Comparison of ENCODE assay signal across 8 mouse cellular contexts in genomic region chr12:51690893-51691844, GRCm38 (mm10). TPM values are rescaled to one million over a fixed set of nuclear protein-coding genes. Genes with fewer than 3 reads are reported as not detected.
DNase-seq lines count a peak whose midpoint lies in the region; ATAC-seq lines count a peak whose summit lies in the region.

Ap4s1 (plus strand) TSS chr12:51691033.

- H3K9ac ChIP-seq in heart, embryonic 11.5 days (ENCODE audit: low read depth, low read length): peak within 1 kb of the TSS; percentile 100
- H3K9ac ChIP-seq in kidney, embryonic 16.5 days (replicated peaks; ENCODE audit: low read length): peak within 1 kb of the TSS; percentile 100
- H3K9ac ChIP-seq in liver, embryonic 12.5 days: peak within 1 kb of the TSS; percentile 100

- H3K4me2 ChIP-seq in heart, embryonic 11.5 days: peak within 1 kb of the TSS; percentile 62
- peak within 1 kb of the TSS; percentile 60 for H3K4me2 ChIP-seq in kidney, embryonic 16.5 days (replicated peaks; ENCODE audit: low read depth, low read length)
- H3K4me2 ChIP-seq in liver, embryonic 12.5 days: peak within 1 kb of the TSS; percentile 83

- H3K4me3 ChIP-seq in heart, embryonic 11.5 days (ENCODE audit: low read depth, low read length): peak within 1 kb of the TSS; percentile 99
- peak within 1 kb of the TSS; percentile 97 for H3K4me3 ChIP-seq in kidney, embryonic 16.5 days (ENCODE audit: low read length)
- H3K4me3 ChIP-seq in liver, embryonic 12.5 days: peak within 1 kb of the TSS; percentile 99

- H3K9me3 ChIP-seq in heart, embryonic 11.5 days (replicated peaks; ENCODE audit: control insufficient read depth, low read length): no peaks in the 10 kb centered on the region
- H3K9me3 ChIP-seq in kidney, embryonic 16.5 days (ENCODE audit: low read length): no peaks in the 10 kb centered on the region
- H3K9me3 ChIP-seq in liver, embryonic 12.5 days (replicated peaks): no peaks in the 10 kb centered on the region

- DNase-seq in B cell, adult 2 months: peak; percentile 80 to 84
- DNase-seq in brain, adult 2 months (ENCODE audit: low read depth, low spot score): peak; percentile 76
- DNase-seq in naive thymus-derived CD4-positive, alpha-beta T cell, adult 2 months (ENCODE audit: low read depth): peak; percentile 83
- DNase-seq in splenic B cell, adult 2 months (ENCODE audit: low read depth, low spot score): peak; percentile 73

- H3K27me3 ChIP-seq in heart, embryonic 11.5 days (ENCODE audit: control insufficient read depth, insufficient read depth, low read length): no peaks in the 10 kb centered on the region
- H3K27me3 ChIP-seq in kidney, embryonic 16.5 days (ENCODE audit: insufficient read depth, low read length): no peaks in the 10 kb centered on the region
- H3K27me3 ChIP-seq in liver, embryonic 12.5 days (replicated peaks): no peaks in the 10 kb centered on the region
- no peaks in the 10 kb centered on the region for H3K27me3 ChIP-seq in splenic B cell, adult 2 months (ENCODE audit: control insufficient read depth, insufficient read depth, low read length, poor library complexity, severe bottlenecking)

- peaks cover 17% of the 10 kb centered on the region for H3K4me1 ChIP-seq in heart, embryonic 11.5 days (ENCODE audit: control insufficient read depth, insufficient read depth, low read length)
- peaks cover 27% of the 10 kb centered on the region for H3K4me1 ChIP-seq in kidney, embryonic 16.5 days (ENCODE audit: insufficient read depth, low read length)
- H3K4me1 ChIP-seq in liver, embryonic 12.5 days: peaks cover 59% of the 10 kb centered on the region

- H3K36me3 ChIP-seq in heart, embryonic 11.5 days (ENCODE audit: control insufficient read depth, insufficient read depth, low read length): no peaks in the 10 kb centered on the region
- H3K36me3 ChIP-seq in kidney, embryonic 16.5 days (ENCODE audit: insufficient read depth, low read length): no peaks in the 10 kb centered on the region
- H3K36me3 ChIP-seq in liver, embryonic 12.5 days: no peaks in the 10 kb centered on the region; the same call in 1 of the 2 replicates
- H3K36me3 ChIP-seq in splenic B cell, adult 2 months (ENCODE audit: control insufficient read depth, insufficient read depth, low read length, poor library complexity, severe bottlenecking): no peaks in the 10 kb centered on the region

- under 1% methylated on average over 92 of the region's 108 CpGs for WGBS in heart, embryonic 11.5 days (ENCODE audit: insufficient replicate concordance)
- WGBS in kidney, embryonic 16.5 days: under 1% methylated on average over 90 of the region's 108 CpGs
- WGBS in liver, embryonic 12.5 days (ENCODE audit: insufficient replicate concordance): 1% methylated on average over 101 of the region's 108 CpGs

- ATAC-seq in erythroblast, adult 5-6 weeks (replicated peaks; ENCODE audit: low FRiP score, poor library complexity, severe bottlenecking): peak; percentile 64
- ATAC-seq in heart, embryonic 11.5 days (replicated peaks; ENCODE audit: insufficient number of reproducible peaks, low FRiP score, low TSS enrichment): peak; percentile 68
- peak; percentile 81 for ATAC-seq in kidney, embryonic 16.5 days (ENCODE audit: low FRiP score, low TSS enrichment)
- peak; percentile 72 for ATAC-seq in liver, embryonic 12.5 days

- H3K27ac ChIP-seq in heart, embryonic 11.5 days (ENCODE audit: low read depth, low read length): peak within 1 kb of the TSS; percentile 100
- peak within 1 kb of the TSS; percentile 99 for H3K27ac ChIP-seq in kidney, embryonic 16.5 days (ENCODE audit: low read length)
- peak within 1 kb of the TSS; percentile 99 for H3K27ac ChIP-seq in liver, embryonic 12.5 days

RNA-seq across cellular contexts. Expression of gene Ap4s1, which starts in this region (rescaled TPM):
- total RNA-seq in erythroblast, adult 5-6 weeks (2015; ENCODE audit: low replicate concordance): 14.0 and 23.6 TPM in 2 replicates
- total RNA-seq in erythroblast, adult 5-6 weeks (2017; ENCODE audit: low replicate concordance): 14.4 and 16.4 TPM in 2 replicates
- 38.1 and 39.7 TPM in 2 replicates for polyA plus RNA-seq in heart, embryonic 11.5 days (2014; fragmentation: Nextera tagmentation; extraction: Ambion mirVana)
- 28.3 and 30.0 TPM in 2 replicates for polyA plus RNA-seq in kidney, embryonic 16.5 days (2015; fragmentation: Nextera tagmentation; extraction: Ambion mirVana)
- 17.2 and 17.7 TPM in 2 replicates for polyA plus RNA-seq in liver, embryonic 12.5 days (2016; fragmentation: Nextera tagmentation; extraction: Ambion mirVana)

Comparison
In these comparisons a context has a peak if more than half of its experiments do, and no peak if none do; other contexts are left out.
1. Peak in every context shown above with its lines: DNase-seq, ATAC-seq, H3K4me3 ChIP-seq and H3K27ac ChIP-seq.